Mouse (Mus musculus) midbrain, postnatal 0 days (tissue): ENCODE data around the gene Gbp2. TPM values are rescaled to one million over a fixed set of nuclear protein-coding genes. Genes with fewer than 3 reads are reported as not detected.

Experiments
- ATAC-seq: fragments of 200-750 bp; cut with Nextera tagmentation; 2 replicates; pipeline ENCODE4 v1.8.0; 2017; ENCODE audit warnings: moderate number of reproducible peaks, mild to moderate bottlenecking, moderate TSS enrichment, moderate library complexity; ENCODE audit not compliant: low FRiP score
- DNase-seq: peaks from one replicate; pipeline ENCODE4 v3.0.0-alpha.2; 2015; ENCODE audit warnings: low spot score
- H3K27ac ChIP-seq: fragments of 300-500 bp; sonication (generic); 2 replicates; pipeline ENCODE4 v1.5.1; 2014; ENCODE audit warnings: low read depth, mild to moderate bottlenecking, low read length, mixed read lengths
- H3K27me3 ChIP-seq: fragments of 300-500 bp; sonication (generic); 2 replicates; pipeline ENCODE4 v1.6.1; 2014; ENCODE audit warnings: low read length, control low read depth, mixed read lengths; ENCODE audit not compliant: insufficient read depth
- H3K36me3 ChIP-seq: fragments of 300-500 bp; sonication (generic); 2 replicates; pipeline ENCODE4 v1.6.1; 2014; ENCODE audit warnings: low read length, control low read depth, mixed read lengths; ENCODE audit not compliant: insufficient read depth
- H3K4me1 ChIP-seq: fragments of 300-500 bp; sonication (generic); 2 replicates; pipeline ENCODE4 v1.6.1; 2014; ENCODE audit warnings: mild to moderate bottlenecking, control low read depth, antibody characterized with exemption, low read length, mixed read lengths; ENCODE audit not compliant: insufficient read depth
- H3K4me2 ChIP-seq: fragments of 300-500 bp; sonication (generic); 2 replicates; pipeline ENCODE4 v1.6.1; 2014; ENCODE audit warnings: low read depth, mild to moderate bottlenecking, low read length, mixed read lengths; ENCODE audit not compliant: poor library complexity, severe bottlenecking
- H3K4me3 ChIP-seq: fragments of 300-500 bp; sonication (generic); 2 replicates; pipeline ENCODE4 v1.5.1; 2014; ENCODE audit warnings: low read depth, mild to moderate bottlenecking, low read length, moderate library complexity
- H3K9ac ChIP-seq: fragments of 300-500 bp; sonication (generic); replicated peaks from 2 replicates; pipeline ENCODE4 v1.6.1; 2014; ENCODE audit warnings: mild to moderate bottlenecking, low read length, moderate library complexity, mixed read lengths; ENCODE audit not compliant: poor library complexity, severe bottlenecking
- H3K9me3 ChIP-seq: fragments of 300-500 bp; sonication (generic); 2 replicates; pipeline ENCODE4 v1.6.1; 2016; ENCODE audit warnings: low read length, control low read depth
- CTCF ChIP-seq: IDR thresholded peaks from 2 replicates; pipeline ENCODE4 v1.5.1; 2016; ENCODE audit warnings: antibody characterized with exemption, mild to moderate bottlenecking
- WGBS: fragments of 180-500 bp; shearing (Covaris S2); extraction: QIAGEN DNeasy Blood & Tissue Kit; methylation state at CpG from one replicate; pipeline ENCODE4 v1.1.7; 2014; 5-methylcytosine and 5-hydroxymethylcytosine counted together
- polyA plus RNA-seq: library from polyadenylated mRNA; unstranded; fragments of >200 nt; fragmentation: Nextera tagmentation; extraction: Ambion mirVana; gene quantifications from 2 replicates; pipeline ENCODE4 v1.2.1, GENCODE M21; 2015
- total RNA-seq: library from RNA; depleted of rRNA; stranded (reverse); fragments of >200 nt; gene quantifications from 2 replicates; pipeline ENCODE4 v1.2.3, GENCODE M21; 2014; rRNA removed

The Gbp2 gene
- 0.71 and 3.4 TPM in 2 replicates for total RNA-seq
- 1.1 and 1.3 TPM in 2 replicates for polyA plus RNA-seq

GRCm38 (mm10) chr3:142620111-142620955 is at the start of gene Gbp2:
Gene Gbp2 (plus strand): TSS chr3:142620602.
- Histone ChIP-seq H3K9me3 (no peaks in the 10 kb centered on the region), H3K9ac (no peak within 1 kb of the TSS), H3K27me3 (no peaks in the 10 kb centered on the region), H3K4me3 (0 out of 2 replicates have a peak within 1 kb of the TSS, but pooled peaks have one; percentile 2), H3K4me2 (peak within 1 kb of the TSS; percentile 2), H3K36me3 (no peaks in the 10 kb centered on the region), H3K4me1 (no peaks in the 10 kb centered on the region), H3K27ac (no peak within 1 kb of the TSS)
- ATAC-seq (no peak), DNase-seq (no peak)
- TF ChIP-seq CTCF = no peak
- 75% methylated on average over 4 of the region's 4 CpGs for WGBS

DNA sequence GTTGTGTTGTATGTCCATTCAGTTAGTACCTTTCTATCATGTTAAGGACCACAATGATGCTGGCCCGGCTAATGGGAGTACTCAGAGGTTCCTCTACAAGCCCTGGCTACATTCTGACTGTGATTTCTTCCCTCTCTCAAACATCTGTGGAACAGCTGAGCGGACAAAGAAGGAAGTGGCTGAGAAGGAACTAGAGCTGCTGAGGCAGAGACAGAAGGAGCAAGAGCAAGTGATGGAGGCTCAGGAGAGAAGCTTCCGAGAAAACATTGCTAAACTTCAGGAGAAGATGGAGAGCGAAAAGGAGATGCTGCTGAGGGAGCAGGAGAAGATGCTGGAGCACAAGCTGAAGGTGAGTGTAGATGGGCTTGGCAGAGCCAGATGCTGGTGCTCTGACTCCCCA is 49.7 kb upstream of the Gbp2 start:
- ATAC-seq (no peak), DNase-seq (no peak)
- Histone ChIP-seq H3K36me3 (no peaks in the 10 kb centered on the region), H3K4me2 (no peak overlapping the region), H3K4me1 (no peaks in the 10 kb centered on the region), H3K9me3 (no peaks in the 10 kb centered on the region), H3K27ac (no peak overlapping the region), H3K4me3 (no peak overlapping the region), H3K27me3 (no peaks in the 10 kb centered on the region), H3K9ac (no peak overlapping the region)
- TF ChIP-seq CTCF = no peak
- WGBS = 95% methylated on average over 4 of the region's 4 CpGs

DNA sequence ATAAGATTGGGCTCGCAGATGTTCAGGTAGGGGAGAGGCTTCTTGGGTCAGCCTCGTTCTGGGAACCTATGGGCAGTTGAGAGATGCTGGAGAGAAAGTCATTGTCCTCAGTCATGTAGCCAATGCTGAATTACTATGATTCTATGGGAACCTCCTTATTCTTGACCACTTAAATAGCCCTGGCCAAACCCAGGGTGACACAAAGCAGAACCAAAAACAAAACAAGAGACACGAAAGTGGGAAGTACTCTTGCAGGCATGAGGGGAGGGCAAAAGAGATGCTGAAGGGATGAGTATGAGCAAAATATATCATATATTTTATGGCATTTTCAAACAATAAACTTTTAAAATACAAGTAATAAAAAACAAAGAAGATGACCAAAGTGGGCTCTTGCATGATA is 43.3 kb upstream of the Gbp2 start:
- Histone ChIP-seq H3K27me3 (no peaks in the 10 kb centered on the region), H3K9me3 (no peaks in the 10 kb centered on the region), H3K4me1 (no peaks in the 10 kb centered on the region), H3K36me3 (no peaks in the 10 kb centered on the region), H3K27ac (no peak overlapping the region), H3K9ac (no peak overlapping the region), H3K4me3 (no peak overlapping the region), H3K4me2 (no peak overlapping the region)
- DNase-seq = no peak
- ATAC-seq = no peak
- 92% methylated on average over 3 of the region's 3 CpGs for WGBS
- no peak for TF ChIP-seq CTCF

- WGBS = 91% methylated on average over 4 of the region's 4 CpGs
- no peaks in the 10 kb centered on the region for H3K27me3 ChIP-seq
- no peak overlapping the region for H3K27ac ChIP-seq
- no peaks in the 10 kb centered on the region for H3K36me3 ChIP-seq
- DNase-seq (no peak), ATAC-seq (no peak)
- H3K4me1 ChIP-seq = no peaks in the 10 kb centered on the region
- no peak overlapping the region for H3K4me3 ChIP-seq
- H3K4me2 ChIP-seq = no peak overlapping the region
- no peak for TF ChIP-seq CTCF
- H3K9ac ChIP-seq = no peak overlapping the region
- H3K9me3 ChIP-seq = no peaks in the 10 kb centered on the region
Observed at GRCm38 (mm10) chr3:142578342-142578741, 42.1 kb upstream of the Gbp2 start.

DNA sequence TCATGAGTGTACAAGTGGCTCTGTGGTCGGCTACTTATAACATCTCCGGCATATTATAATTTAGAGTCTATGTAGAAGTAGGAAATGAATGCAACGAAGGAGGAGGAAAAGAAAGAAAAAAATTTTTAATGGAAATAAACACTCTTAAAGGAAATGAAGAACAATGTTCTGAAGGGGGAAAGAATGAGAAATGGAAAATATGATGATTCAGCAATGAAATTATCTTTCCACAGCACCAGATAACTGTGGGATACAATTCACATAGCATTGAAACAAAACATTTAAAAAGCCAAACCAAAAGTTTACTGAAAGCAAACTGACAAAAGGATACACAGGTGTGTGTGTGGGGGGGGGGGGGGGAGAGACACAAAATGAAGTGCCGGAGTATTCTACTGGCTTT is 37.3 kb upstream of the Gbp2 start:
- H3K4me3 ChIP-seq = no peak overlapping the region
- H3K27ac ChIP-seq = no peak overlapping the region
- no peaks in the 10 kb centered on the region for H3K27me3 ChIP-seq
- ATAC-seq = no peak
- no peak overlapping the region for H3K9ac ChIP-seq
- WGBS = 94% methylated on average over 4 of the region's 4 CpGs
- TF ChIP-seq CTCF = no peak
- no peak for DNase-seq
- H3K36me3 ChIP-seq = no peaks in the 10 kb centered on the region
- no peaks in the 10 kb centered on the region for H3K9me3 ChIP-seq
- no peak overlapping the region for H3K4me2 ChIP-seq
- no peaks in the 10 kb centered on the region for H3K4me1 ChIP-seq

DNA sequence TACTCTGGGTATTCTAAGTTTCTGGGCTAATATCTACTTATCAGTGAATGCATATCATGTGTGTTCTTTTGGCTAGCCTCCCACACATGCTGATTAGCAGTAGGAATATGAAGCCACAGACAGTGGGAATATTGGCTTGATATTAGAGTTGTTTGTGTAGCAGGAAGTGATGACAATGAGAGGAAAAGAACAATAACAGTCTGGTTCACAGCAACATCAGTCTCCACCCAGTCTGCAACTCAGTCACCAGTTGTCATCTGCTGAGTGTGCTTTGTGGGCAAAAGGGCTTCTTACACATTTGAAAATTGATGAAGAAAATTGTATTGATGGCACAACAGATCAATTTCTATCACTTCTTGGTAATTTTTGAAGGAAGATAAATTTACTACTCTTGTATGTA is 33.0 kb upstream of the Gbp2 start:
- no peak for TF ChIP-seq CTCF
- ATAC-seq (no peak), DNase-seq (no peak)
- Histone ChIP-seq H3K9me3 (no peaks in the 10 kb centered on the region), H3K27ac (no peak overlapping the region), H3K4me2 (no peak overlapping the region), H3K36me3 (no peaks in the 10 kb centered on the region), H3K27me3 (no peaks in the 10 kb centered on the region), H3K4me3 (no peak overlapping the region), H3K9ac (no peak overlapping the region), H3K4me1 (no peaks in the 10 kb centered on the region)
